ENCODE assay signal across 7 mouse cellular contexts in genomic region chr9:107626158-107626843, GRCm38 (mm10). TPM values are rescaled to one million over a fixed set of nuclear protein-coding genes. Genes with fewer than 3 reads are reported as not detected.
DNase-seq lines count a peak whose midpoint lies in the region; ATAC-seq lines count a peak whose summit lies in the region.

No protein-coding gene starts in this region.

- H3K27me3 ChIP-seq in limb, embryonic 10.5 days (ENCODE audit: low read depth, poor library complexity, severe bottlenecking) = no peaks in the 10 kb centered on the region
- no peaks in the 10 kb centered on the region for H3K27me3 ChIP-seq in neural tube, embryonic 11.5 days (ENCODE audit: control insufficient read depth, insufficient read depth, low read length)

- H3K9ac ChIP-seq in neural tube, embryonic 11.5 days (ENCODE audit: low read length) = peak overlapping the region; percentile 67

- ATAC-seq in erythroblast, adult 5-6 weeks (replicated peaks; ENCODE audit: low FRiP score, poor library complexity, severe bottlenecking) = peak; percentile 27; the same call in 1 of the 2 replicates
- peak; percentile 29; the same call in 1 of the 2 replicates for ATAC-seq in neural tube, embryonic 11.5 days (ENCODE audit: insufficient read depth, low FRiP score, low TSS enrichment)

- DNase-seq in right cerebral cortex, postnatal 14 days = peak; percentile 38
- no peak for DNase-seq in right cerebral cortex, adult 18-20 months
- DNase-seq in limb, embryonic 10.5 days (ENCODE audit: low spot score) = no peak
- no peak for DNase-seq in neural tube, embryonic 11.5 days (ENCODE audit: low spot score)
- DNase-seq in spleen, adult 12 weeks (ENCODE audit: low spot score) = no peak
- DNase-seq in left cerebral cortex, adult 11 months (ENCODE audit: low spot score) = no peak

- peaks cover 61% of the 10 kb centered on the region for H3K4me1 ChIP-seq in limb, embryonic 10.5 days
- H3K4me1 ChIP-seq in neural tube, embryonic 11.5 days (ENCODE audit: control insufficient read depth, insufficient read depth, low read length) = peaks cover 53% of the 10 kb centered on the region

- WGBS in limb, embryonic 10.5 days = 58% methylated on average over 15 of the region's 15 CpGs
- 41% methylated on average over 15 of the region's 15 CpGs for WGBS in neural tube, embryonic 11.5 days

- no peaks in the 10 kb centered on the region for H3K9me3 ChIP-seq in limb, embryonic 10.5 days (replicated peaks)
- no peaks in the 10 kb centered on the region for H3K9me3 ChIP-seq in neural tube, embryonic 11.5 days (ENCODE audit: control insufficient read depth, low read length)

- H3K36me3 ChIP-seq in limb, embryonic 10.5 days = peaks cover 79% of the 10 kb centered on the region
- peaks cover 4% of the 10 kb centered on the region for H3K36me3 ChIP-seq in neural tube, embryonic 11.5 days (ENCODE audit: control insufficient read depth, insufficient read depth, low read length)

- H3K27ac ChIP-seq in limb, embryonic 10.5 days = peak overlapping the region; percentile 94
- H3K27ac ChIP-seq in neural tube, embryonic 11.5 days (ENCODE audit: low read depth, low read length) = peak overlapping the region; percentile 98

- H3K4me3 ChIP-seq in limb, embryonic 10.5 days = peak overlapping the region; percentile 95
- H3K4me3 ChIP-seq in neural tube, embryonic 11.5 days (ENCODE audit: low read depth, low read length) = no peak overlapping the region

- H3K4me2 ChIP-seq in neural tube, embryonic 11.5 days (ENCODE audit: low read depth) = peak overlapping the region; percentile 27

RNA-seq across cellular contexts. Expression of gene Gnai2, which starts 8.9 kb away (rescaled TPM):
- 183 and 189 TPM in 2 replicates for total RNA-seq in erythroblast, adult 5-6 weeks (2015; ENCODE audit: low replicate concordance)
- 162 and 183 TPM in 2 replicates for total RNA-seq in erythroblast, adult 5-6 weeks (2017; ENCODE audit: low replicate concordance)
- 355 and 403 TPM in 2 replicates for polyA plus RNA-seq in limb, embryonic 10.5 days (2016; fragmentation: Nextera tagmentation; extraction: Ambion mirVana)
- polyA plus RNA-seq in neural tube, embryonic 11.5 days (2014; fragmentation: Nextera tagmentation; extraction: Ambion mirVana) = 434 and 452 TPM in 2 replicates

RNA-seq across cellular contexts. Expression of gene Sema3b, which starts 17.3 kb away (rescaled TPM):
- total RNA-seq in erythroblast, adult 5-6 weeks (2015; ENCODE audit: low replicate concordance) = not detected in 2 replicates
- not detected in 2 replicates for total RNA-seq in erythroblast, adult 5-6 weeks (2017; ENCODE audit: low replicate concordance)
- polyA plus RNA-seq in limb, embryonic 10.5 days (2016; fragmentation: Nextera tagmentation; extraction: Ambion mirVana) = 2.2 and 3.6 TPM in 2 replicates
- polyA plus RNA-seq in neural tube, embryonic 11.5 days (2014; fragmentation: Nextera tagmentation; extraction: Ambion mirVana) = 2.6 and 3.0 TPM in 2 replicates

RNA-seq across cellular contexts. Expression of gene Ifrd2, which starts 38.9 kb away (rescaled TPM):
- total RNA-seq in erythroblast, adult 5-6 weeks (2015; ENCODE audit: low replicate concordance) = 207 and 270 TPM in 2 replicates
- total RNA-seq in erythroblast, adult 5-6 weeks (2017; ENCODE audit: low replicate concordance) = 204 and 217 TPM in 2 replicates
- 55.0 and 69.4 TPM in 2 replicates for polyA plus RNA-seq in limb, embryonic 10.5 days (2016; fragmentation: Nextera tagmentation; extraction: Ambion mirVana)
- polyA plus RNA-seq in neural tube, embryonic 11.5 days (2014; fragmentation: Nextera tagmentation; extraction: Ambion mirVana) = 35.2 and 39.0 TPM in 2 replicates

RNA-seq across cellular contexts. Expression of gene Slc38a3, which starts 43.0 kb away (rescaled TPM):
- total RNA-seq in erythroblast, adult 5-6 weeks (2015; ENCODE audit: low replicate concordance) = not detected in 2 replicates
- not detected in 2 replicates for total RNA-seq in erythroblast, adult 5-6 weeks (2017; ENCODE audit: low replicate concordance)
- 3.9 and 4.3 TPM in 2 replicates for polyA plus RNA-seq in limb, embryonic 10.5 days (2016; fragmentation: Nextera tagmentation; extraction: Ambion mirVana)
- 6.8 and 7.2 TPM in 2 replicates for polyA plus RNA-seq in neural tube, embryonic 11.5 days (2014; fragmentation: Nextera tagmentation; extraction: Ambion mirVana)

RNA-seq across cellular contexts. Expression of gene Hyal3, which starts 45.7 kb away (rescaled TPM):
- total RNA-seq in erythroblast, adult 5-6 weeks (2015; ENCODE audit: low replicate concordance) = 2.3 and 2.9 TPM in 2 replicates
- 1.1 and 1.4 TPM in 2 replicates for total RNA-seq in erythroblast, adult 5-6 weeks (2017; ENCODE audit: low replicate concordance)
- polyA plus RNA-seq in limb, embryonic 10.5 days (2016; fragmentation: Nextera tagmentation; extraction: Ambion mirVana) = 0.56 and 0.82 TPM in 2 replicates
- polyA plus RNA-seq in neural tube, embryonic 11.5 days (2014; fragmentation: Nextera tagmentation; extraction: Ambion mirVana) = 0.24 and 0.30 TPM in 2 replicates
